Mouse (Mus musculus): ENCODE results near the gene Marc2. TPM values are rescaled to one million over a fixed set of nuclear protein-coding genes. Genes with fewer than 3 reads are reported as not detected.

Marc2 gene
- polyA plus RNA-seq, 1 experiment, result 99.6 TPM

DNA sequence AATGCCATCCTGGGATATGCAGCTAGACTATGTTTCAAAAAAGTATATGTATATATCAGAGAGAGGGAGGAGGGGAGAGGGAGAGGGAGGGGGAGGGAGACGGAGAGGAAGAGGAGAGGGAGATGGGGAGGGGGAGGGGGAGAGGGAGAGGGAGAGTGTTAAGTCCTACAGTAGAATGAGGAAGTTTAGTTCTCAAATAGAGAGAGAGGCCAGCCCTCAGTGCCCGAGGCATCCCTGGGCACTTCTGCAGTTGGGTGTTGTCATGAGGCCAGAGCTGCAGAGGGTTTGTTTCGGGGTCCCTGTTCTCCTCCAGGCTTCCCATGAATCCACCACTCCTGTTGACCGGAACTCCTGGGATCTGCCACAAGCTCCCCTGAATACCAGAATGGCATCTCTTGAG is 62.6 kb downstream of the Marc2 start:
- Histone ChIP-seq H3K4me2 (ENCODE audit: low read depth) (no peak overlapping the region), H3K4me3 (no peak overlapping the region), H3K36me3 (ENCODE audit: control insufficient read depth, insufficient read depth) (no peaks in the 10 kb centered on the region), H3K79me2 (ENCODE audit: control insufficient read depth, insufficient read depth) (no peaks in the 10 kb centered on the region), H3K27me3 (ENCODE audit: control insufficient read depth, insufficient read depth, insufficient read length) (no peaks in the 10 kb centered on the region), H3ac (ENCODE audit: control insufficient read depth, insufficient read length) (no peak overlapping the region)
- TF ChIP-seq REST (IDR thresholded peaks at IDR 0.05; ENCODE audit: insufficient read depth, insufficient read length) (no peak), MYOG (IDR thresholded peaks at IDR 0.05; ENCODE audit: control insufficient read depth in 1 of 3, insufficient read depth in 1 of 3, insufficient read length in 2 of 3, low read depth in 2 of 3) (no peak), MYOD1 (IDR thresholded peaks at IDR 0.05; ENCODE audit: control insufficient read depth in 1 of 3, insufficient read length in 2 of 3, low read depth in 2 of 3) (no peak)

DNA sequence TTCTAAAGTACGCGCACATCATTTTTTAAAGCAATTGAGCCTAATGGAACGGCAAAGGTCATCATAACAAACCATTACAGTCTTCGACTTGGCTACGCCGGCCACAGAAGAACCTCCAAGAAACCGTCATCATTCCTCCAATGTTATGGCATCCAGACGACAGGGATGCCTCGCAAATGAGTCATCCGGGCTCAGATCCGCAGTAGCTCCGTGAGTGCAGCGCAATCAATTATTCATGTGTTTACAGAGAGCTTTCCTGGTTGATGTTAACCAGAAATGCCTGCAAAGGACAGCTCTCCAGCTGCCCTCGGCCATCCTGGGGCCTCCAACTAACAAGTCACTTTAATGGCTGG is 64.1 kb downstream of the Marc2 start:
- Histone ChIP-seq H3K79me2 (ENCODE audit: control insufficient read depth, insufficient read depth) (no peaks in the 10 kb centered on the region), H3K4me3 (no peak overlapping the region), H3K4me2 (ENCODE audit: low read depth) (peak overlapping the region; percentile 89), H3ac (ENCODE audit: control insufficient read depth, insufficient read length) (no peak overlapping the region), H3K36me3 (ENCODE audit: control insufficient read depth, insufficient read depth) (no peaks in the 10 kb centered on the region), H3K27me3 (ENCODE audit: control insufficient read depth, insufficient read depth, insufficient read length) (no peaks in the 10 kb centered on the region)
- TF ChIP-seq MYOD1 (IDR thresholded peaks at IDR 0.05; ENCODE audit: control insufficient read depth in 1 of 3, insufficient read length in 2 of 3, low read depth in 2 of 3), result peak in 2 of 3 experiments; percentile 8 to 40
- no peak for TF ChIP-seq MYOG (IDR thresholded peaks at IDR 0.05; ENCODE audit: control insufficient read depth in 1 of 3, insufficient read depth in 1 of 3, insufficient read length in 2 of 3, low read depth in 2 of 3)
- no peak for TF ChIP-seq REST (IDR thresholded peaks at IDR 0.05; ENCODE audit: insufficient read depth, insufficient read length)
- TF ChIP-seq CEBPB (IDR thresholded peaks at IDR 0.05; ENCODE audit: insufficient read depth, poor library complexity, severe bottlenecking), result 0 out of 2 replicates have a peak, but pooled peaks have one; percentile 48
- no peak for TF ChIP-seq MAX (IDR thresholded peaks at IDR 0.05; ENCODE audit: low read depth)

DNA sequence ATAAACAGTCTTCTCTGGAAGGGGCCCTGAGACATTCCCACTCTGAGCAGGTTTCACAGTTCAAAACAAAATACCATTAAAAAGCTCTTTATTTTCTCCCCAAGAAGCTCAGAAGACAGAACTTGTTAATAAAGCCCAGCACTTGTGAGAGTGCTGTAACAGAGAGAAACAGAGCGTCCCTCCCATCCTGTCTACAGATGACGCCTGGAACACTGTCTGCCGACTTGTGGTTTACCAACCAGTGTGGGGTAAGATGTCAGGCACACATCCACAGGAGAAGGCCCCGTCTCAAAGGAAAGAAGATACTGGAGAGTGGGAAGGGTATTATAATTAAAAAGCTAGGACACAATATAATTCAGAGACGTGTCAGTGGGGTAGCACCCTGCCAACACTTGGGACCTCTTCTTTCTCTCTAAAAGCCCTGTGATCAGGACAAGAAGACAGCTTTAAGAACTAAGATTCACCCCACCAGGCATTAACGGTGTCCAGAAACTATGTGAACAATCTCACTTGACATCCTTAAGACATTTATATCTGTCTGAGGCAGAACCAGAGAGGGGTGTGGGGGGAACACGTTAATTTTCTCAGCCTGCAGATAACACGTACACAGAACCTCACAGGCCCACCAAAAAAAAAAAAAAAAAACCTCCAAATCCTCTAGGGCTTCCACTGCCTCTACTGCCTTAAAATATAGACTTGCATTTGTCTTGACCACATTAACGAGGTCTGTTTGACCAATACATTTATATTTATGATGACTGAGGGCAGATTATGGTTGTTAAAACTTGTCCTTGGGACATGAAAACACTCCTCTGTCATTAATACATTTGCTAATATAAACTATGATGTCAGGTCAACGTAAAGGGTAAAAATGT is 64.7 kb downstream of the Marc2 start:
- Histone ChIP-seq H3K27me3 (ENCODE audit: control insufficient read depth, insufficient read depth, insufficient read length) (no peaks in the 10 kb centered on the region), H3K79me2 (ENCODE audit: control insufficient read depth, insufficient read depth) (no peaks in the 10 kb centered on the region), H3K36me3 (ENCODE audit: control insufficient read depth, insufficient read depth) (no peaks in the 10 kb centered on the region), H3K4me3 (no peak overlapping the region), H3K4me2 (ENCODE audit: low read depth) (peak overlapping the region; percentile 89), H3ac (ENCODE audit: control insufficient read depth, insufficient read length) (no peak overlapping the region)
- peak; percentile 79; the same call in 1 of the 2 replicates for TF ChIP-seq CEBPB (IDR thresholded peaks at IDR 0.05; ENCODE audit: insufficient read depth, poor library complexity, severe bottlenecking)
- TF ChIP-seq SRF (IDR thresholded peaks at IDR 0.05; ENCODE audit: control insufficient read depth, insufficient read length, low read depth), result no peak
- TF ChIP-seq E2F4 (IDR thresholded peaks at IDR 0.05; ENCODE audit: insufficient read depth), result no peak
- TF ChIP-seq MYOD1 (IDR thresholded peaks at IDR 0.05; ENCODE audit: control insufficient read depth in 1 of 3, insufficient read length in 2 of 3, low read depth in 2 of 3), result peak in 1 of 3 experiments; percentile 2
- peak in 1 of 3 experiments; percentile 38 for TF ChIP-seq MYOG (IDR thresholded peaks at IDR 0.05; ENCODE audit: control insufficient read depth in 1 of 3, insufficient read depth in 1 of 3, insufficient read length in 2 of 3, low read depth in 2 of 3)
- no peak for TF ChIP-seq REST (IDR thresholded peaks at IDR 0.05; ENCODE audit: insufficient read depth, insufficient read length)
- TF ChIP-seq USF1 (IDR thresholded peaks at IDR 0.05; ENCODE audit: low read depth), result no peak
- no peak for TF ChIP-seq TCF12 (IDR thresholded peaks at IDR 0.05; ENCODE audit: insufficient read depth, poor library complexity, severe bottlenecking)
- TF ChIP-seq POLR2A (IDR thresholded peaks at IDR 0.05; ENCODE audit: insufficient read length, low read depth), result peak; percentile 30

DNA sequence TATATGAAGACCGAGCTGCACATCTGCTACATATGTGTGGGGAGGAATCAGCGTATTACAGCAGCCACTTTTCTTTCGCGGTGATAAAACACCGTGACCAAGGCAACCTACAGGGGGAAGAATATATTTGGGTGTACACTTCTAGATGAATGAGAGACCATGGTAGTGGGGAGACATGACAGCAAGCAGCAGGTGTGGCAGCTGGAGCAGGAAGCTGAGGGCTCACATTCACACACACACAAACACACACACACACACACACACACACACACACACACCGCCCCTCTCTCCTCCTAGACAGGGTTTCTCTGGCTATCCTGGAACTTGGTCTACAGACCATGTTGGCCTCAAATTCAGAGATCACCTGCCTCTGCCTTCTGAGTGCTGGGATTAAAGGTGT is 68.1 kb downstream of the Marc2 start:
- Histone ChIP-seq H3K4me3 (no peak overlapping the region), H3K36me3 (ENCODE audit: control insufficient read depth, insufficient read depth) (no peaks in the 10 kb centered on the region), H3K4me2 (ENCODE audit: low read depth) (no peak overlapping the region), H3ac (ENCODE audit: control insufficient read depth, insufficient read length) (no peak overlapping the region), H3K79me2 (ENCODE audit: control insufficient read depth, insufficient read depth) (no peaks in the 10 kb centered on the region), H3K27me3 (ENCODE audit: control insufficient read depth, insufficient read depth, insufficient read length) (no peaks in the 10 kb centered on the region)
- TF ChIP-seq CEBPB (IDR thresholded peaks at IDR 0.05; ENCODE audit: insufficient read depth, poor library complexity, severe bottlenecking) (no peak), POLR2AphosphoS2 (IDR thresholded peaks at IDR 0.05; ENCODE audit: insufficient read length, low read depth) (no peak), MYOD1 (IDR thresholded peaks at IDR 0.05; ENCODE audit: control insufficient read depth in 1 of 3, insufficient read length in 2 of 3, low read depth in 2 of 3) (peak in 2 of 3 experiments; percentile 52 to 73), TCF3 (IDR thresholded peaks at IDR 0.05; ENCODE audit: insufficient read length, low read depth) (no peak), MYOG (IDR thresholded peaks at IDR 0.05; ENCODE audit: control insufficient read depth in 1 of 3, insufficient read depth in 1 of 3, insufficient read length in 2 of 3, low read depth in 2 of 3) (peak in 1 of 3 experiments; percentile 32), SRF (IDR thresholded peaks at IDR 0.05; ENCODE audit: control insufficient read depth, insufficient read length, low read depth) (no peak), MAX (IDR thresholded peaks at IDR 0.05; ENCODE audit: low read depth) (no peak), TCF12 (IDR thresholded peaks at IDR 0.05; ENCODE audit: insufficient read depth, poor library complexity, severe bottlenecking) (no peak)

DNA sequence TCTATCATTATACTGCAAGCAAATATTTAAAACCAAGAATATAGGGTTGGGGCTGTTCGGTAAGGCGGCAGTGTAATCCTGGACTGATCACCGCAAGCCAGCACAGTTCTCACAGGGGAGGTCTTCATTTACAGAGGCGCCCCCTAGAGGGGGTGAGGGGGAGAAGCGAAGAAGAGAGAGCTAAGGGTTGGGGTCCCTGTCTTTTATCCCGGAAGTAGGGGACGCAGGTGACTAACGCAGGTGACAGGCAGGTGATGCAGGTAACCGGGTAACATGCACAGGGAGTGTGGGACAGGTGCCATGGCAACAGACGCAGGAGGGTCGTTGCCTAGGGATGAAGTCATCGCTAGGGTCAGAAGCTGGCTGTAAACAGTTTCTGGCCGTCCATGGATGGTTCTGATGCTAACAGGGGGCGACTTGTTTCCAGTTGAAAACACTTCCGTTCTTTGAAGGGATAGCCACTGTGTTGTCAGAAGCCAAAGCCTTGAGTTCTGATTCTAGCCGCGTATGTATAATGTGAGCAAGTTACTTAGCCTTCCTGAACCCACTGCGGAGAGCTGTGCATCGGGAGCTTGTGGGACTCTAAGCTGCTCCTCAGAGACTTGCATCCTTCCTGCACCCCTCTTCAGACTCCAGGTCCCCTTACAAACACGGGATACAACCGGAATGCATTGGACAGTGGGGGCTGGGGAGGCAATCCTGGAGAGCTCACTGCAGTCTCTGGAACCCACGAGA is 69.0 kb downstream of the Marc2 start:
- TF ChIP-seq CEBPB (IDR thresholded peaks at IDR 0.05; ENCODE audit: insufficient read depth, poor library complexity, severe bottlenecking) (no peak), MYOD1 (IDR thresholded peaks at IDR 0.05; ENCODE audit: control insufficient read depth in 1 of 3, insufficient read length in 2 of 3, low read depth in 2 of 3) (no peak), SRF (IDR thresholded peaks at IDR 0.05; ENCODE audit: control insufficient read depth, insufficient read length, low read depth) (no peak), E2F4 (IDR thresholded peaks at IDR 0.05; ENCODE audit: insufficient read depth) (no peak), MYOG (IDR thresholded peaks at IDR 0.05; ENCODE audit: control insufficient read depth in 1 of 3, insufficient read depth in 1 of 3, insufficient read length in 2 of 3, low read depth in 2 of 3) (no peak), POLR2AphosphoS2 (IDR thresholded peaks at IDR 0.05; ENCODE audit: insufficient read length, low read depth) (no peak), USF1 (IDR thresholded peaks at IDR 0.05; ENCODE audit: low read depth) (no peak), REST (IDR thresholded peaks at IDR 0.05; ENCODE audit: insufficient read depth, insufficient read length) (no peak), MAX (IDR thresholded peaks at IDR 0.05; ENCODE audit: low read depth) (no peak), TCF3 (IDR thresholded peaks at IDR 0.05; ENCODE audit: insufficient read length, low read depth) (no peak), POLR2A (IDR thresholded peaks at IDR 0.05; ENCODE audit: insufficient read length, low read depth) (no peak)
- Histone ChIP-seq H3K36me3 (ENCODE audit: control insufficient read depth, insufficient read depth) (no peaks in the 10 kb centered on the region), H3K79me2 (ENCODE audit: control insufficient read depth, insufficient read depth) (no peaks in the 10 kb centered on the region), H3K4me3 (no peak overlapping the region), H3ac (ENCODE audit: control insufficient read depth, insufficient read length) (no peak overlapping the region), H3K4me2 (ENCODE audit: low read depth) (no peak overlapping the region), H3K27me3 (ENCODE audit: control insufficient read depth, insufficient read depth, insufficient read length) (no peaks in the 10 kb centered on the region)

Measured in myocyte (in vitro differentiated cells).